Mouse (Mus musculus): ENCODE data around the gene Serpina9. TPM values are rescaled to one million over a fixed set of nuclear protein-coding genes. Genes with fewer than 3 reads are reported as not detected.
A peak's percentile ranks its signal among the peaks of the same experiment; 100 is the strongest.

The Serpina9 gene
- 0.55 and 0.72 TPM in 2 replicates for polyA plus RNA-seq (2015; fragmentation: Nextera tagmentation; extraction: Ambion mirVana)

GRCm38 (mm10) chr12:104013620-104014019 is at the start of gene Serpina9:
Serpina9 (minus strand) TSS chr12:104013755.
- WGBS = 80% methylated on average over 6 of the region's 6 CpGs
- H3K27me3 ChIP-seq (replicated peaks) = peaks cover 40% of the 10 kb centered on the region
- H3K36me3 ChIP-seq = no peaks in the 10 kb centered on the region
- no peak within 1 kb of the TSS for H3K4me2 ChIP-seq
- H3K27ac ChIP-seq (replicated peaks) = no peak within 1 kb of the TSS
- peaks cover 3% of the 10 kb centered on the region for H3K9me3 ChIP-seq
- peaks cover 7% of the 10 kb centered on the region for H3K4me1 ChIP-seq
- ATAC-seq (ENCODE audit: extremely low read depth, insufficient number of reproducible peaks, low FRiP score, low TSS enrichment) = no peak
- no peak within 1 kb of the TSS for H3K4me3 ChIP-seq
- H3K9ac ChIP-seq = no peak within 1 kb of the TSS

DNA sequence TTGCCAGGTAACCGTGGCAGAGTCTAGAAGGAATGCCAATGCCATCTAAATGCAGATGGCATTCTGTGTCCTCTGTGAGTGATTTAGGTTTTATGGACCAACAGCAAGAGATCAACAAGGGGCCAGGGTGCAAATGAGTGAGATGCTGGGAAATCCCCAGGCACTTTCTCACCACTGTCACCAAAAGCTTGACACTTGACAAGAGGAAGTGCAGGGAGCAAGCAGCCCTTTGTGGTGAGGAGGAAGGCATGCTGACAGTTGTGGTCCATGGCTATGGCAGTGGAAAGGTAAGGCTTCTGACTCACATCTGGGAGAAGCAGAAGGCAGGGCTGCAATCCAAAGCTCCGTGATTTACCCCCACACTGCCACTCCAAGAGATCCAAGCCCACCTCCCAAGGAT is 48.3 kb upstream of the Serpina9 start:
- Histone ChIP-seq H3K9me3 (no peaks in the 10 kb centered on the region), H3K27me3 (replicated peaks) (peaks cover 62% of the 10 kb centered on the region), H3K4me3 (no peak overlapping the region), H3K9ac (no peak overlapping the region), H3K27ac (replicated peaks) (no peak overlapping the region), H3K36me3 (no peaks in the 10 kb centered on the region), H3K4me1 (peaks cover 11% of the 10 kb centered on the region), H3K4me2 (no peak overlapping the region)
- ATAC-seq (ENCODE audit: extremely low read depth, insufficient number of reproducible peaks, low FRiP score, low TSS enrichment) = no peak
- WGBS = 34% methylated on average over 2 of the region's 2 CpGs

GRCm38 (mm10) chr12:104060126-104060525 is 46.6 kb upstream of the Serpina9 start:
- 51% methylated on average over 6 of the region's 6 CpGs for WGBS
- Histone ChIP-seq H3K4me3 (no peak overlapping the region), H3K4me1 (peaks cover 15% of the 10 kb centered on the region), H3K4me2 (no peak overlapping the region), H3K36me3 (no peaks in the 10 kb centered on the region), H3K9ac (no peak overlapping the region), H3K9me3 (no peaks in the 10 kb centered on the region), H3K27me3 (replicated peaks) (peaks cover 73% of the 10 kb centered on the region), H3K27ac (replicated peaks) (no peak overlapping the region)
- ATAC-seq (ENCODE audit: extremely low read depth, insufficient number of reproducible peaks, low FRiP score, low TSS enrichment) = no peak

DNA sequence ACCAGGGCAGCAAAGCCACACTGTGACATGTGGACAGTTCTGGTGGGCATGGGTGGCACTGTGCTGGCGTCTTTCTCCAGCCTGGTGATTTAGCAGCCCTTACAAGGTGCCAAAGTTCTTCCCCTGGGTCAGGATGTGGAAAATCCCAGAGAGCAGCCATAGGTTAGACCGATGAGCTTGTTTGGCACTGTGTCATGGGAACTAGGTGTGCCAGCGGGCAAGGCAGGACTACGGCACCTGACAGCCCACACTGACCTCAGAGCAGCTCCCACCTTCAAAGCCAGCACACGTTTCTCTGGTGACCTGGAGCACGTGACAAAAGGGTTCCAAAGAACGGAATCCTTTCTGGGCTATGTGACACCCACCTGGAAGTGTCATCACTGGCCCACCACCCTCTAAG is 44.0 kb upstream of the Serpina9 start:
- Histone ChIP-seq H3K4me1 (peaks cover 20% of the 10 kb centered on the region), H3K27me3 (replicated peaks) (peaks cover 54% of the 10 kb centered on the region), H3K9me3 (no peaks in the 10 kb centered on the region), H3K4me2 (no peak overlapping the region), H3K4me3 (no peak overlapping the region), H3K9ac (peak overlapping the region; percentile 50; the same call in 1 of the 2 replicates), H3K27ac (replicated peaks) (peak overlapping the region; percentile 63), H3K36me3 (no peaks in the 10 kb centered on the region)
- 60% methylated on average over 7 of the region's 7 CpGs for WGBS
- no peak for ATAC-seq (ENCODE audit: extremely low read depth, insufficient number of reproducible peaks, low FRiP score, low TSS enrichment)

DNA sequence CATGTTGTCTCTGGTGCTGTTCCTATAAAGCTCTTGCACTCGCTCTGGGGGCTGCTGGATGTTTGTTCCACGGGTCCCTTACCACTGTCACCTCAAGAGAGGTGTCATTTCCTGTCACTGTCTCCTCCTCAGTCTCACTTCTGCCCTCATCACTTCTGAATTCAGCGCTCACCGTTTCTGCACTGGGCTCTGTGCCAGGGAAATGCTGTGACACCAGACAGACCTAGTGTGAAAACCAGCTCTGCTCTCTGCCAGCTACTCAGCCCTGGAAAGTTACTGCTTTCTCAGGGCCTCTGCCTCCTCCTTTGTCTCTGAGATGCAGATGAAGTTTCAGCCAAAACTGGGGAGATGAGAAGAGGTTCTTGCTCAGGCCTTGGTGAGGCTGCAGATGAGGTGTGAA is 43.5 kb upstream of the Serpina9 start:
- ATAC-seq (ENCODE audit: extremely low read depth, insufficient number of reproducible peaks, low FRiP score, low TSS enrichment) = no peak
- Histone ChIP-seq H3K9ac (peak overlapping the region; percentile 50; the same call in 1 of the 2 replicates), H3K27ac (replicated peaks) (peak overlapping the region; percentile 63)

DNA sequence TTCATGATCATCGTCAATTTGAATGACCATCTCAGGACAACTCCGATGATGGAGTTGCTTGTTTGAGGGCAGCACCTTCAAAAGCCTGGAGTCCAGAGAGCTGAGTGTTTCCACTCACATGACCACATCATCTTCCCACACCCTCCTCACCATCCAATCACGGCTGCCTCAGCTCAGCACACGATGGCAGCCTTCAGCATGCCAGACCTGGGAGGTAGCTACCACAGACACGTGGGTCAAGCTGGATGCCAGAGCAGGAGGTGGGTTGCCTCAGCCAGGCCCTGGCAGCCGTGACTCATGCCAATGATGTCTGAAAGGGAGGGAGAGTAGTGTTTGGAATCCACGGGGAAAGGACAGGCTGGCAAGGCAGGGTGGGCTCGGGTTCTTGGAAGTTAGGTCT is 42.2 kb upstream of the Serpina9 start:
- H3K4me1 ChIP-seq = peaks cover 20% of the 10 kb centered on the region
- no peak overlapping the region for H3K4me3 ChIP-seq
- no peak overlapping the region for H3K27ac ChIP-seq (replicated peaks)
- no peaks in the 10 kb centered on the region for H3K36me3 ChIP-seq
- no peaks in the 10 kb centered on the region for H3K9me3 ChIP-seq
- H3K9ac ChIP-seq = no peak overlapping the region
- 71% methylated on average over 8 of the region's 8 CpGs for WGBS
- H3K27me3 ChIP-seq (replicated peaks) = peaks cover 38% of the 10 kb centered on the region
- no peak for ATAC-seq (ENCODE audit: extremely low read depth, insufficient number of reproducible peaks, low FRiP score, low TSS enrichment)
- no peak overlapping the region for H3K4me2 ChIP-seq

More for the DNA sequence above, 43.5 kb upstream of the Serpina9 start:
- peaks cover 20% of the 10 kb centered on the region for H3K4me1 ChIP-seq
- H3K9me3 ChIP-seq = no peaks in the 10 kb centered on the region
- no peaks in the 10 kb centered on the region for H3K36me3 ChIP-seq
- 9% methylated on average over 4 of the region's 4 CpGs for WGBS
- H3K4me3 ChIP-seq = no peak overlapping the region
- no peak overlapping the region for H3K4me2 ChIP-seq
- H3K27me3 ChIP-seq (replicated peaks) = peaks cover 51% of the 10 kb centered on the region

DNA sequence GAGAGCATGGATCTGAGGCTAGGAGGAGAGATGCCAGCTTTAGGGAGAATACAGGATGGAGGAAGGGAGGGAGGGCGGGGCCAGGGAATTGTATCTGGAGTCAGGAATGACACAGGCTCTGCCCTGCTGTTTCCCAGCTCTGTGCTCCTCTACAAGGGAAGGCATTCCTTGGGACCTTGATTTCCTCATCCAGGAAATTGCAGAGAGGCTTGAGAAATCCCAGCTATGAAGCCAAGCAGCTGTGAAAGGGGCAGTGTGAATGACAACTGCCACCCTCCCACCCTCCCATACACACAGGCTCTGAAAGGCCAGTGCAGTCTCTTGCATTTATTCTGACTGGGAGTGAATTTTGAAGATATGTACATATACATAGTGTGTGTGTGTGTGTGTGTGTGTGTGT is 40.4 kb upstream of the Serpina9 start:
- no peaks in the 10 kb centered on the region for H3K36me3 ChIP-seq
- WGBS = 25% methylated on average over 1 of the region's 1 CpGs
- no peak for ATAC-seq (ENCODE audit: extremely low read depth, insufficient number of reproducible peaks, low FRiP score, low TSS enrichment)
- H3K27ac ChIP-seq (replicated peaks) = no peak overlapping the region
- H3K4me1 ChIP-seq = peaks cover 20% of the 10 kb centered on the region
- no peak overlapping the region for H3K4me3 ChIP-seq
- H3K27me3 ChIP-seq (replicated peaks) = peaks cover 21% of the 10 kb centered on the region
- H3K4me2 ChIP-seq = no peak overlapping the region
- no peaks in the 10 kb centered on the region for H3K9me3 ChIP-seq
- H3K9ac ChIP-seq = no peak overlapping the region

GRCm38 (mm10) chr12:104045713-104046112 is 32.2 kb upstream of the Serpina9 start:
- no peak overlapping the region for H3K4me3 ChIP-seq
- no peaks in the 10 kb centered on the region for H3K9me3 ChIP-seq
- no peak overlapping the region for H3K27ac ChIP-seq (replicated peaks)
- no peak for ATAC-seq (ENCODE audit: extremely low read depth, insufficient number of reproducible peaks, low FRiP score, low TSS enrichment)
- no peak overlapping the region for H3K4me2 ChIP-seq
- 0 out of 2 replicates have a peak, but pooled peaks cover 3% of the 10 kb centered on the region for H3K27me3 ChIP-seq (replicated peaks)
- H3K9ac ChIP-seq = no peak overlapping the region
- H3K36me3 ChIP-seq = no peaks in the 10 kb centered on the region
- H3K4me1 ChIP-seq = no peaks in the 10 kb centered on the region
- 82% methylated on average over 8 of the region's 8 CpGs for WGBS

GRCm38 (mm10) chr12:104044343-104044742 is 30.8 kb upstream of the Serpina9 start, which contains the start of gene Serpina12:
Serpina12 (minus strand) TSS chr12:104044443.
- no peak for ATAC-seq (ENCODE audit: extremely low read depth, insufficient number of reproducible peaks, low FRiP score, low TSS enrichment)
- H3K27ac ChIP-seq (replicated peaks) = no peak within 1 kb of the TSS
- no peaks in the 10 kb centered on the region for H3K9me3 ChIP-seq
- 74% methylated on average over 7 of the region's 7 CpGs for WGBS
- no peaks in the 10 kb centered on the region for H3K4me1 ChIP-seq
- no peaks in the 10 kb centered on the region for H3K36me3 ChIP-seq
- no peak within 1 kb of the TSS for H3K4me3 ChIP-seq
- 0 out of 2 replicates have a peak, but pooled peaks cover 3% of the 10 kb centered on the region for H3K27me3 ChIP-seq (replicated peaks)
- H3K4me2 ChIP-seq = no peak within 1 kb of the TSS
- H3K9ac ChIP-seq = no peak within 1 kb of the TSS

- no peak overlapping the region for H3K4me2 ChIP-seq
- no peak overlapping the region for H3K4me3 ChIP-seq
- no peak overlapping the region for H3K9ac ChIP-seq
- no peaks in the 10 kb centered on the region for H3K9me3 ChIP-seq
- 88% methylated on average over 2 of the region's 2 CpGs for WGBS
- ATAC-seq (ENCODE audit: extremely low read depth, insufficient number of reproducible peaks, low FRiP score, low TSS enrichment) = no peak
- H3K27ac ChIP-seq (replicated peaks) = no peak overlapping the region
- no peaks in the 10 kb centered on the region for H3K36me3 ChIP-seq
- no peaks in the 10 kb centered on the region for H3K27me3 ChIP-seq (replicated peaks)
- no peaks in the 10 kb centered on the region for H3K4me1 ChIP-seq
These were observed 29.2 kb upstream of the Serpina9 start for GRCm38 (mm10) chr12:104042753-104043152.

GRCm38 (mm10) chr12:104041401-104041800 is 27.8 kb upstream of the Serpina9 start:
- Histone ChIP-seq H3K27ac (replicated peaks) (peak overlapping the region; percentile 48; the same call in 1 of the 2 replicates), H3K9me3 (no peaks in the 10 kb centered on the region), H3K4me3 (no peak overlapping the region), H3K9ac (no peak overlapping the region), H3K27me3 (replicated peaks) (no peaks in the 10 kb centered on the region), H3K36me3 (no peaks in the 10 kb centered on the region), H3K4me2 (no peak overlapping the region), H3K4me1 (no peaks in the 10 kb centered on the region)
- 44% methylated on average over 6 of the region's 6 CpGs for WGBS
- 0 out of 2 replicates have a peak, but pooled peaks have one; percentile 16 for ATAC-seq (ENCODE audit: extremely low read depth, insufficient number of reproducible peaks, low FRiP score, low TSS enrichment)

- WGBS = 80% methylated on average over 7 of the region's 7 CpGs
- Histone ChIP-seq H3K9ac (no peak overlapping the region), H3K4me2 (no peak overlapping the region), H3K4me1 (no peaks in the 10 kb centered on the region), H3K9me3 (no peaks in the 10 kb centered on the region), H3K27me3 (replicated peaks) (peaks cover 11% of the 10 kb centered on the region), H3K36me3 (no peaks in the 10 kb centered on the region), H3K4me3 (no peak overlapping the region), H3K27ac (replicated peaks) (no peak overlapping the region)
- ATAC-seq (ENCODE audit: extremely low read depth, insufficient number of reproducible peaks, low FRiP score, low TSS enrichment) = no peak
These were observed 24.6 kb upstream of the Serpina9 start for GRCm38 (mm10) chr12:104038181-104038580.

Data from heart, embryonic 13.5 days (tissue).